Mouse (Mus musculus): ENCODE measurements around the gene Endog. TPM values are rescaled to one million over a fixed set of nuclear protein-coding genes. Genes with fewer than 3 reads are reported as not detected.
"Not testable (repeated sequence)": the region's sequence is repeated elsewhere in the genome, so short reads cannot be mapped to it uniquely, and the experiment has no call there.

Gene Endog
- polyA plus RNA-seq, 1 experiment from 2014 or later, result 16.9 TPM

DNA sequence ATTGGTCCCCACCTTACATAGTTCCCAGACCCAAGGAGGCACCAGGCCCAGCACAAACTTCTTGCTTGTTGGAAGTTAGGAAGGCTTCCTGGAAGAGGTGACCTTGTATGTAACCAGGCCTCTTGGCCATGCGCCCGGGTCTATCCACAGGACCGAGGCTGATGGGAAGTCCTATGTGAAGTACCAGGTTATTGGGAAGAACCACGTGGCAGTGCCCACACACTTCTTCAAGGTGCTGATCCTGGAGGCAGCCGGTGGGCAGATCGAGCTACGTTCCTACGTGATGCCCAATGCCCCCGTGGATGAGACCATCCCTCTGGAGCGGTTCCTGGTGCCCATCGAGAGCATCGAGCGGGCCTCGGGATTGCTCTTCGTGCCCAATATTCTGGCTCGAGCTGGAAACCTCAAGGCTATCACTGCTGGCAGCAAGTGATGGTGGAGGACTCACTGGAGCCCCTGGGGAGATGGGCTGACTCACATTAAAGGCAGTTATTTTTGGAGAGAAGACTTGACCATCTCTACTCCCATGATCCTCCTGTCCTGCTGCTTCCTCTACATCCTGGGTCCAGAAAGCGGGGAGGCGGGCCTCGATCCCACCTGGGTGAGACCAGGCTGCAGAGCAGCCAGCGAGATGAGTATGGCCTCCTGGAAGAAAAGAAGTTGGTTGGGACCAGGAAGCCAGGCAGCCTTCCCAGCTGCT lies 2.4 kb downstream of the Endog start:
- Histone ChIP-seq H3K9me3 (replicated peaks; ENCODE audit: control insufficient read depth, low read length) (no peaks in the 10 kb centered on the region), H3K4me2 (ENCODE audit: low read depth, low read length) (no peak overlapping the region), H3K4me1 (ENCODE audit: control insufficient read depth, insufficient read depth, low read length) (peaks cover 6% of the 10 kb centered on the region), H3K9ac (replicated peaks; ENCODE audit: low read length) (no peak overlapping the region), H3K27me3 (ENCODE audit: control insufficient read depth, insufficient read depth, low read length) (no peaks in the 10 kb centered on the region), H3K27ac (replicated peaks; ENCODE audit: low read depth, low read length) (no peak overlapping the region), H3K4me3 (ENCODE audit: low read depth, low read length) (no peak overlapping the region), H3K36me3 (replicated peaks; ENCODE audit: control insufficient read depth, insufficient read depth, low read depth, low read length) (peaks cover 10% of the 10 kb centered on the region)
- DNase-seq (ENCODE audit: low spot score), result no peak
- WGBS, result 95% methylated on average over 20 of the region's 20 CpGs
- ATAC-seq (replicated peaks; ENCODE audit: insufficient number of reproducible peaks, low FRiP score, low TSS enrichment, low read depth), result no peak

DNA sequence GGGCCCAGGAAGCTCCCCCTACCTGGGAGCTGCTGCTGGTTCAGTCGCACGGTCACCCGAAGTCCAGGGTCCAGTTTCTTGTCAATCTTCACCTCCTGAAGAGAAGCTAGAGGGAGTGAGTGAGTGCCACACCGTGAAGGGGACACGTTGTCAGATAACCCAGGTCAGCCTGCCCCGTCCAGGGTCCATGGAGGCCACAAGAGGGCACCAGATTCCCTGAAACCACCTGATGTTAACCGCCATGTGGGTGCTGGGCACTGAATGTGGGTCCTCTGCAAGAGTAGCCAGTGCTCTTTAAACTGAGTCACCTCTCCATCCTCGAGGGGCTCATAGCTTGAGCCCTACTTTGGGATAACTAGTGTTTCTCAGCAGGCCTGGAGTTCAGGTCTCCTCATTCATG lies 4.6 kb downstream of the Endog start:
- WGBS, result 86% methylated on average over 8 of the region's 8 CpGs
- Histone ChIP-seq H3K36me3 (replicated peaks; ENCODE audit: control insufficient read depth, insufficient read depth, low read depth, low read length) (peaks cover 10% of the 10 kb centered on the region), H3K4me2 (ENCODE audit: low read depth, low read length) (no peak overlapping the region), H3K9ac (replicated peaks; ENCODE audit: low read length) (no peak overlapping the region), H3K27me3 (ENCODE audit: control insufficient read depth, insufficient read depth, low read length) (no peaks in the 10 kb centered on the region), H3K4me3 (ENCODE audit: low read depth, low read length) (no peak overlapping the region), H3K9me3 (replicated peaks; ENCODE audit: control insufficient read depth, low read length) (no peaks in the 10 kb centered on the region), H3K27ac (replicated peaks; ENCODE audit: low read depth, low read length) (no peak overlapping the region), H3K4me1 (ENCODE audit: control insufficient read depth, insufficient read depth, low read length) (peaks cover 6% of the 10 kb centered on the region)
- no peak for DNase-seq (ENCODE audit: low spot score)
- ATAC-seq (replicated peaks; ENCODE audit: insufficient number of reproducible peaks, low FRiP score, low TSS enrichment, low read depth), result no peak

DNA sequence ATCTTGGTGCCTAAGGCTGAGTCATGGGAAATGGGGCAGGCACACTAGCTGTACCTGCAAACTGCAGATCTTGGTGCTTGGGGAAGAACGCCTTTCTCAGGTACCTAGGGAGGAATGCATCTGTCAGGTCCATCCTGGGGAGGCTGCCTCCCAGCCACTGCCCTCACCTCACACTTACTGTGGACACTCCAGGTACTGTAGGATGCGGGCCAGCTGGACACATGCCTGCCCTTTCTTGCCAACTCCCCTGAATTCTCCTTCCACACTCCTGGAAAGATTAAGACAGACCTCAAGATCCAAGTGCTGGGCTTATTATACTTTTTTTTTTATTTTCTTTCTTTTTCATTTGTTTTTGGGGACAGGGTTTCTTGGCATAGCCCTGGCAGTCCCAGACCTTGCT lies 5.3 kb downstream of the Endog start:
- 97% methylated on average over 2 of the region's 2 CpGs for WGBS
- peaks cover 10% of the 10 kb centered on the region for H3K36me3 ChIP-seq (replicated peaks; ENCODE audit: control insufficient read depth, insufficient read depth, low read depth, low read length)
- H3K9me3 ChIP-seq (replicated peaks; ENCODE audit: control insufficient read depth, low read length), result no peaks in the 10 kb centered on the region
- H3K4me2 ChIP-seq (ENCODE audit: low read depth, low read length), result no peak overlapping the region
- peaks cover 6% of the 10 kb centered on the region for H3K4me1 ChIP-seq (ENCODE audit: control insufficient read depth, insufficient read depth, low read length)
- DNase-seq (ENCODE audit: low spot score), result no peak
- no peak overlapping the region for H3K9ac ChIP-seq (replicated peaks; ENCODE audit: low read length)
- H3K27me3 ChIP-seq (ENCODE audit: control insufficient read depth, insufficient read depth, low read length), result no peaks in the 10 kb centered on the region
- H3K4me3 ChIP-seq (ENCODE audit: low read depth, low read length), result no peak overlapping the region
- H3K27ac ChIP-seq (replicated peaks; ENCODE audit: low read depth, low read length), result no peak overlapping the region
- no peak for ATAC-seq (replicated peaks; ENCODE audit: insufficient number of reproducible peaks, low FRiP score, low TSS enrichment, low read depth)

DNA sequence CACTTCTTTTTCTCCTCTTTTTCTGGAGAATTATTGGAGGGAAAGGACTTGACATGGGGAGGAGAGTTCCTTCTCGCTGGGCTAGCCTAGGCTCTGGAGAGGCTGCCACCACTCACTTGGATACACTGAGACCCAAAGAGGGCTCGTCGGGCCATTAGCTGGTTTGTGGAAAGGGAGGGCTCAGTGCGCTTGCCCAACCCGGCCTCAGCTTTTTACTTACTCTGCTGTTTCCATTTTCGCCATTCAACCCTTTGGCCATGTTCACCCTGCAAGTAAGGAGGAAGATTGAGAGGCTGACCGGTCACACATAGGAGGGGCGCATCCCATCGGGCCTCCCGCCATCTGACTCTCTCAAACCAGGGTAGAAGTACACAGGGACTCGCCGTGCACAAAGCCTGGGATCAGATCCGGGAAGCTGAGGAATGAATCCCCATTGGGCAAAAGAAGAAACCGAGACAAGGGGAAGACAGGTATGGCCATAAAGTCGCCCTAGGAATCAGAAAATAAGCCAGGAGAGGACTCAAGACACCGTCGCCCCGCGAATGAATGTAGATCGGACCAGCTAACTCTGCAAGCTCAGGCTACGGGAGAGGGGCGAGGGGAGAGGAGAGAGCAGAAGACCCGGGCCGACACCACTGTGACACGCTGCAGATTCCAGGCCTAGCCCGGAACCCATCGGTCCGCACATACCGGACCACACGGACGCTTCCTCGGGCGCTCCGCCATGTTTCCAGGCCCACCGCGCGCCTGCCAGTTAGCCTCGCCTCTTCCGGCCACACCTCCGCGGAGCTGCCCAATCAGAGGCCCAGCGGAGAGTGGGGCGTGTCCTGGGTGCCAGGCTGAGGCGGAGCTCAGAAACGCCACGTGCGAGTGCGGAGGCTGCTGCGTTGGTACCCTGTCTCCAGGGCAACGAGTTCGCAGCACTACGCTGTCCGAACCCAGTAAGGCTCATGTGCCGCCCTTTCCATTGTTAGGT lies 6.7 kb downstream of the Endog start, which contains the start of gene Spout1:
Gene Spout1, minus strand, starts transcription at position 760 of the 976 bp plus-strand sequence.
- Histone ChIP-seq H3K27me3 (ENCODE audit: control insufficient read depth, insufficient read depth, low read length) (no peaks in the 10 kb centered on the region), H3K36me3 (replicated peaks; ENCODE audit: control insufficient read depth, insufficient read depth, low read depth, low read length) (peaks cover 10% of the 10 kb centered on the region), H3K4me3 (ENCODE audit: low read depth, low read length) (peak within 1 kb of the TSS; percentile 73), H3K9me3 (replicated peaks; ENCODE audit: control insufficient read depth, low read length) (no peaks in the 10 kb centered on the region), H3K9ac (replicated peaks; ENCODE audit: low read length) (peak within 1 kb of the TSS; percentile 78), H3K4me1 (ENCODE audit: control insufficient read depth, insufficient read depth, low read length) (peaks cover 6% of the 10 kb centered on the region), H3K27ac (replicated peaks; ENCODE audit: low read depth, low read length) (0 out of 2 replicates have a peak within 1 kb of the TSS, but pooled peaks have one; percentile 10), H3K4me2 (ENCODE audit: low read depth, low read length) (peak within 1 kb of the TSS; percentile 53)
- ATAC-seq (replicated peaks; ENCODE audit: insufficient number of reproducible peaks, low FRiP score, low TSS enrichment, low read depth), result peak; percentile 96
- peak; percentile 97 for DNase-seq (ENCODE audit: low spot score)
- WGBS, result 2% methylated on average over 54 of the region's 54 CpGs

DNA sequence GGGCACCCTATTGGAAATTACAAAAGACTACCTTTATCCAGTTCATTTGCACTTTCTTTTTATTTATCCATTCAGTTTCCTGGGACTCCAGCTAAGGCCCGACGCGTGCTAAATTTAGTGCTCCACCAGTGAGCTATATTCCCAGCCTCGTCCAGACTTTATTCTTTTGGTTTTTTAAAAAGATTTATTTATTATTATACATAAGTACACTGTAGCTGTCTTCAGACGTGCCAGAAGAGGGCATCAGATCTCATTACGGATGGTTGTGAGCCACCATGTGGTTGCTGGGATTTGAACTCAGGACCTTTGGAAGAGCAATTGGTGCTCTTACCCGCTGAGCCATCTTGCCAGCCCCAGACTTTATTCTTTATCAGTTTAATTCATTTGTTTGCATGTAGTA lies 7.4 kb downstream of the Endog start:
- not testable (repeated sequence) for H3K36me3 ChIP-seq (replicated peaks; ENCODE audit: control insufficient read depth, insufficient read depth, low read depth, low read length); H3K4me2 ChIP-seq (ENCODE audit: low read depth, low read length); H3K27me3 ChIP-seq (ENCODE audit: control insufficient read depth, insufficient read depth, low read length); H3K9ac ChIP-seq (replicated peaks; ENCODE audit: low read length); H3K9me3 ChIP-seq (replicated peaks; ENCODE audit: control insufficient read depth, low read length); H3K4me3 ChIP-seq (ENCODE audit: low read depth, low read length); ATAC-seq (replicated peaks; ENCODE audit: insufficient number of reproducible peaks, low FRiP score, low TSS enrichment, low read depth); DNase-seq (ENCODE audit: low spot score); H3K4me1 ChIP-seq (ENCODE audit: control insufficient read depth, insufficient read depth, low read length); H3K27ac ChIP-seq (replicated peaks; ENCODE audit: low read depth, low read length)
- WGBS, result 68% methylated on average over 7 of the region's 7 CpGs

DNA sequence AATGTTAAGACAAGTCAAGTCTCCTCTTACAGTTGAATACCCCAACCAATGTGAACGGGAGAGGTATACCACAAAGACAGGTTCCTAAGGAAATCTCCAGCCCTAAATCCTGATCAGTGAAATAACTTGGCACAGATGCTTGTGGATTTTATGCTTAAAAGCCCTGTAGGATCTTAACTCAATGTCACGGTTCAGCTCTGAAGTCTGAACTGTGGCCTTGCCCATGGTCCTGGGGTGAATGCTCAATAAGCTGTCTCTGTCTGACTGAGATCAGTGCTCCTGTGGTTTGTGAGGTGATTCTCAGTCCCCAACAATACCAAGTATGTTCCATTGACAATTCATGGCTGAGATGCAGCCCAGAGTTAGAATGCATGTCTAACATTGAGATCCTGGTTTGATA lies 11.1 kb downstream of the Endog start:
- Histone ChIP-seq H3K27ac (replicated peaks; ENCODE audit: low read depth, low read length) (no peak overlapping the region), H3K36me3 (replicated peaks; ENCODE audit: control insufficient read depth, insufficient read depth, low read depth, low read length) (no peaks in the 10 kb centered on the region), H3K9ac (replicated peaks; ENCODE audit: low read length) (no peak overlapping the region), H3K4me1 (ENCODE audit: control insufficient read depth, insufficient read depth, low read length) (peaks cover 2% of the 10 kb centered on the region), H3K4me2 (ENCODE audit: low read depth, low read length) (no peak overlapping the region), H3K4me3 (ENCODE audit: low read depth, low read length) (no peak overlapping the region), H3K27me3 (ENCODE audit: control insufficient read depth, insufficient read depth, low read length) (no peaks in the 10 kb centered on the region), H3K9me3 (replicated peaks; ENCODE audit: control insufficient read depth, low read length) (no peaks in the 10 kb centered on the region)
- ATAC-seq (replicated peaks; ENCODE audit: insufficient number of reproducible peaks, low FRiP score, low TSS enrichment, low read depth), result no peak
- WGBS, result 87% methylated on average over 2 of the region's 2 CpGs
- no peak for DNase-seq (ENCODE audit: low spot score)

DNA sequence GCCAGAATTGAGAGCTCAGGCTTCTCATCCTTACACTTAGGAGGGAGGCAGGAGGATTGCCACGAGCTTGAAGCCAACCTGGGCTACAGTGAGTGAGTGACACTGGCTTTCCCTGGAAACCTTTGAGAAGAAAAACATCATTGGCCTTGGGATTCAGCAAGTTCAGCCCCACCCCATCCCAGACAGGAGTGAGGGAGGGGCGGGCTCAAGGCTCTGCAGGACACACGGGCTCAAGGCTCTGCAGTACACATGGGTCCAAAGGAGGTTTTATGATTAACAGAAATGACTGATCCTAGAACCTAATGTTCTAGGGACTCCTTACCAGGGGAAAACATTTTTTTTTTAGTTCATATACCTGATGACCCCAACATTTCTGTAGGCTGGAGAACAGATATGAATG lies 12.4 kb downstream of the Endog start:
- Histone ChIP-seq H3K9ac (replicated peaks; ENCODE audit: low read length) (no peak overlapping the region), H3K27me3 (ENCODE audit: control insufficient read depth, insufficient read depth, low read length) (no peaks in the 10 kb centered on the region), H3K27ac (replicated peaks; ENCODE audit: low read depth, low read length) (no peak overlapping the region), H3K4me2 (ENCODE audit: low read depth, low read length) (no peak overlapping the region), H3K9me3 (replicated peaks; ENCODE audit: control insufficient read depth, low read length) (no peaks in the 10 kb centered on the region), H3K4me1 (ENCODE audit: control insufficient read depth, insufficient read depth, low read length) (no peaks in the 10 kb centered on the region), H3K36me3 (replicated peaks; ENCODE audit: control insufficient read depth, insufficient read depth, low read depth, low read length) (no peaks in the 10 kb centered on the region), H3K4me3 (ENCODE audit: low read depth, low read length) (no peak overlapping the region)
- no peak for DNase-seq (ENCODE audit: low spot score)
- WGBS, result 70% methylated on average over 3 of the region's 3 CpGs
- no peak for ATAC-seq (replicated peaks; ENCODE audit: insufficient number of reproducible peaks, low FRiP score, low TSS enrichment, low read depth)

DNA sequence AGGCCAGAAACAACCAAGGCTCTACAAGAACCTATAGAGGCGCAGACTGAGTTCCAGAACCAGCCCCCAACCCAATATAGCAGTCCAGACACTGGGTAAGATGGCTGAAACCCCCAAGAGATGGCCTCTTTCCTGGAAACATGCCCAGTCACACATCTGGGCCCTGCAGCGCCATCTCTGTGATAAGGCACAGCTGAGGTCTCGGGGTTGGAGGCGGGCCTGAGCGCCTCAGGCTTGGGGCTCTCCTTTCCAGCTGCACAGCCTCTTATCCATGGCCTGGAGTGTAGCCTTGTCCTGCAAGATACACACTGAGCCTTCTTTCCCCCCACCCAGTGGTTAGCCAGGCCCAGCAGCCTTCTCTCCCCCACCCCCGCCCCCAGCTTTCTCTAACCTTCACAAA lies 14.0 kb downstream of the Endog start:
- H3K36me3 ChIP-seq (replicated peaks; ENCODE audit: control insufficient read depth, insufficient read depth, low read depth, low read length), result no peaks in the 10 kb centered on the region

More for the DNA sequence above, 14.0 kb downstream of the Endog start:
- DNase-seq (ENCODE audit: low spot score) (no peak), ATAC-seq (replicated peaks; ENCODE audit: insufficient number of reproducible peaks, low FRiP score, low TSS enrichment, low read depth) (no peak)
- H3K9me3 ChIP-seq (replicated peaks; ENCODE audit: control insufficient read depth, low read length), result no peaks in the 10 kb centered on the region
- no peak overlapping the region for H3K4me2 ChIP-seq (ENCODE audit: low read depth, low read length)
- WGBS, result 87% methylated on average over 6 of the region's 6 CpGs
- no peak overlapping the region for H3K4me3 ChIP-seq (ENCODE audit: low read depth, low read length)
- no peak overlapping the region for H3K27ac ChIP-seq (replicated peaks; ENCODE audit: low read depth, low read length)
- no peak overlapping the region for H3K9ac ChIP-seq (replicated peaks; ENCODE audit: low read length)
- H3K4me1 ChIP-seq (ENCODE audit: control insufficient read depth, insufficient read depth, low read length), result no peaks in the 10 kb centered on the region
- H3K27me3 ChIP-seq (ENCODE audit: control insufficient read depth, insufficient read depth, low read length), result no peaks in the 10 kb centered on the region

Measured in embryonic facial prominence, embryonic 11.5 days (tissue).